Mouse (Mus musculus) layer of hippocampus, adult 9-10 months (tissue): ENCODE data around the gene Gm37240.
A peak's percentile ranks its signal among the peaks of the same experiment; 100 is the strongest.

Source experiments
- DNase-seq: peaks from one replicate; pipeline ENCODE4 v3.0.0; 2022; ENCODE audit warnings: low spot score

The Gm37240 gene

DNA sequence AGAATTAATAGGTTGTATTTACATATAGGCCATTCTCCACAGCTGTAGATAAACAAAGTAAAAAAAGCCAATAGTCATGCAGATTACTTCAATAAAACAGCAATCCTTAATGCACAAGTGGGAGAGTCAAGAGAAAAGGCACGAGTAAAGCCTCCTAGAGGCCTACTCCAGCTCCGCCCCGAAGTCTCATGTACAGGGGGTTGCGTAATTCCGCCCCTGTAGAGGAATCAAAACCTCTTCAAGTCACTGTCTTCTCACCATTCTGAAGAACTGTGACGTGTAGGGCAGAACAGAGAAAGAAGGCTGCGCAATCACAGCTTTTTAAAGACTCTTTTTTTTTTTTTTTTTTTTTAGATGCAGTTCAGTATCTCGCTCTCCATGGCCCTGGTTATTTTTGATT is 393.5 kb downstream of the Gm37240 start:
- DNase-seq = no peak

DNA sequence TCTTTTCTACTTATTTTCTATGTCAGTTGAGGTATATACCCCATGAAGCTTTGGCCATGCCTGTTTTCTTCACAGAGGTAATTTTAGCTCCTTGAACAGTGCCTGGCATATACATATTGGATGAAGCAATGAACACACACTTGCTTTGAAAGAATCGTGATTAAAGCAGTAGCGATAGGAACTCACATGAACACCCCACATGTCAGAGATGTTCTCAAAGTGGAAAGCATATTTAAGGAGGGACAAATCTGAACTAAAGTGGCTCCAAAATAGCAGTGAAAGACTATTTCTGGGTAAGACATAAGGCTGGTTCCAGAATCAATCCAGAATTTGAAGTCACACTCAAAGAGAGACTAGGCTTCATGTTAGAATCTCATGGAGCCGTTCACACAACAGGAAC is 397.1 kb downstream of the Gm37240 start:
- DNase-seq = no peak

DNA sequence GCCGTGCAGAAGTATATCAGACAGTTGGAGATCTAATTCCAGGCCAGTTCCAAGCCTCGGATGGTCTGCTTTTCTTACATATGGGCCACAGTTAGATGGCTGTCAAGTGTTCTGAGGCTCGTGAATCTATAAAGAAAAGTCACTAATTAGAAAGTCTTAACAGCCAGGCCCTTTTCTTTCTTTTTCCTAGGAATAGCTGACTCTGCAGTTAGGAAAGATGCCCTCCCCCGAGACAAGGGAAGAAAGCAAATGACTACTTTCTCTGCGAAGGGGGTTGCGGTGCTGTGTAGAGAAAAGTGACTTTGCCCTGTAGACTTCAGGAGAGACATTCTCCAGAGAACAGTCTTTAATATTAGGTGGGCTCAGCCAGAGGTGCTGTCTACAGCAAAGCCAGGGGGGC is 399.9 kb downstream of the Gm37240 start:
- no peak for DNase-seq

DNA sequence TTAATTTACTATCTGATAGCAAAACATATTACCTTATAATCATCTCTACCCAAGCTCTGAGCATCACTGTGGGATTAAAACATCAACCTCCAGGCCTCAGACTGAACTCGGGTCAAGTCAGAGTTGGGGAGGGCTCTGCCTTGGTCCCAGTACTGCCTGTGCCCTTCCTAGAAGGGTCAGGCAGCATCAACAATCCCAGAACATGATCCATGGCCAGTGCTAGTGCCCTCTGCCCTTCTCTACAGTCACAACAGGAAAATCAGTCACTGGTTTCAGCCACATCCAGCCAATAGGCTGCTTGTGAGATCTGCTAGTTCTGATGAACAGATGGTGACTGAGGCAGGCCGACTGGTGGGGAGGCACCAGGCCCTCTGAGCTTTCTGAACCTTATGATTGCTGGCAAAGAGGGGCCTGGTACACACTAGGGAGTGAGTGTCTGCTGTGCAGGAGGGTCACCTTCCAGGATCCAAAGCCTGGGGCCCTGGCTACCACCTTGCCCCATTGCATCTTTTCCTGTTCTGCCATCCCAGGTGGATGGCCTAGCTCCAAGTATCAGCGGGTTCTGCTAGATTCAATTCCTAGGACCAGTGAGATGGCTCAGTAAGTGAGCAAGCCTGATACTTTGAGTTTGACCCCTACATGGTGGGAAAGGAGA is 401.7 kb downstream of the Gm37240 start:
- DNase-seq = no peak

DNA sequence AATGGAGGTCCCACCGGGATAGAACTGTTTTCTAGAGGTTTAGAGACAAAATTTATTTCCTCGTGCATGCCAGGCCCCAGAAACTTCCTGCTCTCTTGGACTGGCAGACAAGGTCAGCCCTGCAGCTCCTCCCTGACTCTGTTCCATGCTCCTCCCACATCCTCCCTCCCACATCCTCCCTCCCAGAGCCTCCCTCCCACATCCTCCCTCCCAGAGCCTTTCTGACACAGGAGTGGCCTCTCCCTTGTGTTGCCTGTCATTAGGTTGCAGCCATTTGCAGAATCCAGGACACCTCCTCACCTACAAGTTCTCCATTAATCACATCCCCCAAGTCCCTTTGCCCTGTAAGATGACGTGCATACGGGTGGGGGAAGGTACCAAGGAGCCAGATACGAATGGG is 404.7 kb downstream of the Gm37240 start:
- no peak for DNase-seq

DNA sequence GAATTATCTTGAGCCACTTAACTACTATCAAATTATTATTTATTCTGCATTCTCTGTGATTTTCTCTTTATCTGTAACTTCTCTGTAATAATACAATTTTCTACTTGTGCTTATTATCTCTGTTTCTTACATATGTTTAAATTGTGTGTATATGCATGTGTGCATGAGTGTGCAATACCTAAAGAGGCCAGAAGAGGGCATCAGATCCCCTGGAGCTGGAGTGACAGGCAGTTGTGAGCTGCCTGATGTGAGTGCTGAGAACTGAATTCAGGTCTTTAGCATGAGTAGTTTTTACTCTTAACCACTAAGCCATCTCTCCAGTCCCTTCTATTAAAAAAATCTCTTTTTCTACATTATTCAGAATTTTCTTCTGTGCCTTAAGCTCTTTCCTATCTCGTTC is 406.7 kb downstream of the Gm37240 start:
- DNase-seq = no peak

DNA sequence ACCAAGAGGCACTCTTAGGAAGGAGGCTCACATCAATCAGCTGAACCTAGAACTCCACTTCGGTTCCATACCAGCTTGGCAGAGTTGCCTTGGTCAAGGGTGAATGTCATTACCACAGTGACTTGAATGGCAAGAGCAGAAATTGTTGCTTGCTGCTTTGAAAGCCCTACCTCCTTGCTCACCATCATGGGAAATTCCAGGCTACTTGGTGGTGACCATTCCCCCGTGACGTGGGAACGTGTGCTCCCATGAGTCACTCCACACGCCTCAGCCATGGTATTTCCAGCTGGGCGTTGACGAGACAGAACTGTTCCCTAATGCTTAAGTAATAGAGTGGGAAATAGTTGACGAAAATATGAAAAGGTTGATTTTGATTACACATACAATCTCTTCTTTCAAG is 408.6 kb downstream of the Gm37240 start:
- no peak for DNase-seq

DNA sequence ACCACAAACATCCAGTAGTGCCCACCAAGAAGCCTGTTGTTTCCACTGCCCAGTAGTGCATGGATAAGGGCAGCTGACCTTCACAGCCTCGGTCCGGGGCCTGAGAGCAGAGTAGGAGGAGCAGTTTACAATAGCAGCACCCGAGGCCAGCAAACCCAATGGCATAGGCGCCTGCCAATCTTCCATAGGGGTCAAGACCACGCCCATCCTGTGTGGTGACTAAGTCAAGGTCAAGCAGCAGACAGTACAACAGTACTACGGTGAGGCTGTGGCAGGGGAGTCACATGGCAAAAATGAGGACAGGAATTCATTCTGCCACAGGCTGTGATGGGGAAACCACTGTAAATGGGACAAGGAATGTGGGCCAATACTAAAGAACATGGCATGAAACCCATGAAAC is 417.6 kb downstream of the Gm37240 start:
- DNase-seq = no peak

DNA sequence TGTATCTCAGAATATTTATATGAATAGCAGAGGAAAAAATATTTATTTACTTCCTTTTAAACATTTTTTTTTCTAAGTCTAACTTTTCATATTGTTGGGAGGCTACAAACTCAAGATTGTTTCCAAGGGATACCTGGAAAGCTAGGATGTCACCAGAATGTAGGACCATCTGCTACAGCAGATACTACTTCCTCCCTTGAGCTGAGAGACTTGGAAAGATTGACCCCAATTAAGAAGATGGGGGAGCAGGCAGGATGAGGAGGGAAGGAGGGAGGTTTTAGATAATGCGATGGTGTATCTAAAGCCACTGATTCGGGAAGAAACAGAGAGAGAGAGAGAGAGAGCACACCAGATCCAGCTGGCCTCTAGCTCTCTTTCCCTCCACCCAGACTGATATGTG is 418.3 kb downstream of the Gm37240 start:
- no peak for DNase-seq

DNA sequence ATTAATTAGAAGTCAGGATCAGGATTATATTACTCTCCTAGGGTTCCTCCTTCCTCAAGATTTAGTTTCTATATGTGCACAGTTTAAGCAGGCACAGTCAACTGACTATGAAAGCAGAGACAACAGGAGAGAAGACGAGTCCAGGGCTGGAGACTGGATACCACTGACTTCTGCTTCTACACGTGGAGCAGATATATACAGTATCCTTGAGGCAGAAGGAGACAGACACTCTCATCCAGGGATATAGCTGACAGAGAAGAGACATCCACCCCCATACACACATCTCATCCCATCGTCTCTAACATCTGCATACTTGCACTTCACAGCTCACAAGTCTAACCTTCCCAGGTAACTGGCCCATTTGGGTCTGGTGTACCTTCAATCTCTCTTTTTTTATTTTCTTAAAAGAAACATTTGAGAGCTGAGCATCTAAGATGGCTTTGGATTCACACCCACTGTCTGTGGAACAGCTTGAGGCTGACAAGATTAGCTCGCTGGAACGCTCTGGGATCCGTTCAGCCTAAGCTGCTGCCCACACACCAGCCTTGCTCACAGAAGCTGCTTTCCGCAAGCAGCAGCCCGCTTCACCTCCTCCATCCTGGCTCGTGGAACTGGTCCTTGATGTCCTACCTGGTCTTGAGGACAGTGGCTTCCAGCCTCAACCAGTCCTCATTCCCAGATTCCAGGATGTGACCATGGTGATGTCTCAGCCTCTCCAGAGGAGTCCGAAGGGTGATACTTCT is 421.9 kb downstream of the Gm37240 start:
- DNase-seq = peak; percentile 69

DNA sequence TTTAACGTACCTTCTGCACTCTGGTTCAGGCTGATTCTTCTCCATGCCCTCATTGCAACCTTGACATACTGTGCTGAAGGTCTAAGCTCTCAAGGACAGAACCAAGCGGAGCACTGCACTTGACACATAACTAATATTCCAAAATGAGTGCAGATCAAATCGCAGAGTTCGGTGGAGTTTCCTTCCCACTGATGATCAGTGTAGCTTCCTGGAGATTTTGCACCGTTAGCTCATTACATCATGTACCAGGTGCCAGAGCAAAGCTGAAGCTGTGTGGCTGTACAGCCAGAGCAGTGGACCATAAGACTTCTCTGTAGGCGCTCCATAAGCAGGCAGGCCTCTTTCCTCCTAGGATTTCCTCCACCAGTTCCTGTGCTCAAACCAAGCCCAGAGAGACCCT is 427.3 kb downstream of the Gm37240 start:
- no peak for DNase-seq

DNA sequence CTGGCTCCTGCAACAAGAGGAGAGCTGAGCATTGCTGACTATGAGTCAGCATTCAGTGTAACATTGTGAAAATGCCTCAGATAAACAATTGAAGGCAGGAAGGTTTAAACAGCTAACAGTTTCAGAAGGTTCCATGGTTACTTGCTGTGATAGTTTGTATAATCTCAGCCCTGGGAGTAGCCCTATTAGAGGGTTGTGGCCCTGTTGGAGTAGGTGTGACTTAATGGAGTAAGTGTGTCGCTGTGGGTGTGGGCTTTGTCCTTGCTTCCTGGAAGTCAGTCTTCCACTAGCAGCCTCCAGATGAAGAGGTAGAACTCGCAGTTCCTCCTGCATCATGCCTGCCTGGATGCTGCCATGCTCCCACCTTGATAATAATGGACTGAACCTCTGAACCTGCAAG is 430.3 kb downstream of the Gm37240 start:
- no peak for DNase-seq

DNA sequence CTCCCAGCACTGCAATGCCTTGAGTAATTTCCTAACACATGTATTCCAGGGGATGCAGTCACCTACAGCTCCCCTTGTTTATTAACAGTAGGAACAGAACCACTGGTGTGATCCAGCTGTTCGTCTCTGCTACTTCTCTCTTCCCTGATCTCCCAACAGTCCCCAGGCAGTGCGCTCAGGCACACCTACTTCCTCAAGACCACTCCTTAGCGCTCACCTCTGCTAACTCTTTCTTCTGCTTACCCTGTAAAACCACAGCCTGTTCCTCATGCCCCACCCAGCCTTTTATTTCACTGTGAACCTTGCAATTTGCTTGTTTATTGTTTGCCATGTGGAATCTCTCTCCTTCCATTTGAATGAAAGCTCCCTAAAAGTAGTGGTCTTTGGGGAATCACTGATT is 431.9 kb downstream of the Gm37240 start:
- DNase-seq = no peak

DNA sequence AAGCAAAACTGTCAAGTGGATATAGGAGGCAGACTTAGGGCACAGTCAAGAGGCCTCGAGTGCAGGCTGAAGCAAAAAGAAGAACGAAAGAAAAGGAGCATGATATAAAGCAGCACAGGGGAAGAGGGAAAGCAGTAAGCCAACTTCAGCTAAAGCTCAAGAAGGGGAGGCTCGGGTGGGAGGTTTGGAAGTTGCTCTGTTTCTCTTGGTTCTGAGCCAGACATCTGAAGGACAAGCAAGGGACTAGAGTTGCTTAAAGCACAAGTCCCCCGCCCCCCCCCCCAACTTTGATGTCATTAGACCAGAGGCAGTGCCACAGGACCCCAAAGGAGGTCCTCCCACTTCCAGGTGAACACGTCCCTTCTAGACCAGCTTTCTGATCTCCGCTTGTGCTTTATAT is 433.3 kb downstream of the Gm37240 start:
- DNase-seq = no peak

DNA sequence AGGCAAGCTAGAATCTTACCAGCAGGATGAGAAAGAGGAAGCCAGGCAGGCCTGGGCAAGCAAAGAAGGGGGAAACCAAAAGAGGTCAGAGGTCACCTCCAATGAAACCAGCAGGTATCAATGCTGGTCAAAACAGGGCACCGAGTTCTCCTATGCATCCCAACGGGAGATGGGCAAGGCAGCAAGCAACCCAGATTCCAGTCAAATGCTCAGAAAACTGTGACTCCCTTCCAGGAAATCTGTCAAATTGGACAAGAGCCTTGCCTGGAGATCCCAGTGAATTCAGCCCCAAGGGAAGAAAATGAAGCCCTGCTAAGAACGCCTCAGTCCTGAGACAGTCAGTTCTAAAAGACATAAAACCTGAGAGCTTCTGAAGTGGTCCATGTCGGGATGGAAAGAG is 437.9 kb downstream of the Gm37240 start:
- DNase-seq = no peak

DNA sequence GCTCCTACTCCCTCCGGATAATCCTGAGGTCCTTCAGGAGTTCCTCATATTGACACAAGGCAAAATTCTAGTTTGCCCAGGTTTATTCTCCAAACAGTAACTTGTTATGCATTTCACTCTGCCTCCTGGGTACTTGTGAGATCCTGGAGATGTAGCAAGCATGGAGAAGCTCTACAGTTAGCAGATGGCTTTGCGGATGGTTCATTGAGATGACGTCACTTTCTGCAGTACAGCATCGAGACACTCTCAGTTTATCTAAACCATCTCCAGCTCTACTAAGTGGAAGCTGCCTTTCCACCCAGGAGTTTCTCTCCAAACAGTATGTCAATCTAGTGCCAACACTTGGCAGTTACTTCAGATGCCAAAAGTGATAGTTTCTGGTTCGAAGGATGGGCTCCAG is 444.5 kb downstream of the Gm37240 start:
- no peak for DNase-seq

DNA sequence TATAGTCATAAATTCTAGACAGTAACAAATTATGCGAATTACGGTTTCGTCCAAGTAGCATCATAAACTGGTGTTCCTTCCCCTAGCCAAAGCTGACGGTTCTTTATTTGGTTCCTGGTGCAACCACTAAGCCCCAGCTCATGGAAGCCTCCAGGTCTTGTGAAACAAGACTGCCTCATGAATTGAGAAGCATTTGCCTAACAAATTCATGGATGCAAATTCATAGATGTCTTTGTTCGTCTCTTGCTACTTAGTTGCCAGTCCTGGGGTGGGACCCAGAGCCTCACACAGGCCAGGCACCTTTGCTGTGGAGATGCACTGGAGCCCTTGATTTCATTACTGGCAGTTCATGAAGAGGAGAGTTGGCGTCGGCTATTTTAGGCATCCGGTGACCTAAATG is 445.1 kb downstream of the Gm37240 start:
- no peak for DNase-seq

DNA sequence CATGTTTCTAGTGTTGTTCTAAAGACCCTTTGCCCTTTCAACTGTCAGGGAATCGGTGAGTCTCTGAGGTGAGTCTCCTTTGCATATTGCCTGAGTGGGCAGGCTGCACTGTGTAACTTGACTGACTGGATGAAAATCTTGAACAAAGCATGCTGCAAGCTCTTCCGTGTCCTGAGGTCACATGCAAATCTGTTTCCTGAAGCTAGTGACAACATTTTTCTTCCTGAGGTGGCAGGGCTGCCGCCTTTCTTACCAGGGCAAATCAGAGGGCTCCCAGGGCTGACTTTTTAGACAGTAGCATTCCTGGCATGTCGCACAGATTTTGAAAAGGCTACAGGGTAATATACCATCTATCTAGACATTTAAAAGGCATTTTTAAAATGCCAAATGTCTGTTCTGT is 451.9 kb downstream of the Gm37240 start:
- no peak for DNase-seq

DNA sequence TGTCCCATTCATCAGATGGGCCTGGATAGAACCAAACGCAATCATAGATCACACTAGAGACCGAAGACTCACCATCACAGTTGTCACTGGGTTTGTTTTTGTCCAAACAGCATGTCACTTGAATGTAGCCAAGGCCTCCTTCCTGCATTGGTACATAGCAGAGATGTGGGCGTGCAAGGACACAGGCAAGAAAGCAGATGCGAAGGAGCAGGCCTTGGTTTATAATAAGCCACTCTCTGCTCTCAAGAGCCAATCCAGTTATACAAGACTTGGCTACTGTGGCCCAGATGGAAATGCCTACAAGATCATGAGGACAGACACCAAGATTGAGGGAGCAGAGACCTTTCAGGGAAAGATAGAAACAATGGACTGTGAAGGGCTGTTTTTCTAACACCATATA is 456.1 kb downstream of the Gm37240 start:
- no peak for DNase-seq

DNA sequence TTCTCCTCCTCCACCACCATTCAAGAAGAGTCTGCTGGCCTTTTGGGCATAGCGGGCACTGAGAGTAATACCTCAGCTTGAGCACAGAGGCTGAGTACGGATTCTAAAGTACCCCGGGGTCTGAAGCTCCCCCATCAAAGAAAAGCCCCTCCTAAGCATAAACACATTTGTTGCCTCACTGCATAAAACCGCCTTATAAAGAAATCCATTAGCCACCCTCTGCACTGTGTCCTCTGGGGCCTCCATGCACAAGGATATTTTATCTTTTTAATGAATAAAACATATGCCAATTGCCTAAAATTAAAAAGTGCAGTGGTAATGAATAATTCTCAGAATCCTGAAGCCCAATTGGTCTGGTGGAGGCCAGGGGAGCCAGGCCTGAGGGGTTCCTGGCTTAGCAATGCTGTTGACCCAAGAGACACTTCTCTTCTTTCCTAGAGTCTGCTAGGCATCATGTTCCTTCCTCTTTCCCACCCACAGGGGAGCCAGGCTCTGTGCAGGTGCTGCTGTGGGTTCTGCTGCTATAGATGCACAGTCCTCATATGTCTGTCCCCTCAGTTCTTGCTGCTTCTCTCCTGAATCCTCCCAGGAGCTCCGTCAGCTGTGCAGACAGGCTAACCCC is 463.8 kb downstream of the Gm37240 start:
- DNase-seq = no peak

DNA sequence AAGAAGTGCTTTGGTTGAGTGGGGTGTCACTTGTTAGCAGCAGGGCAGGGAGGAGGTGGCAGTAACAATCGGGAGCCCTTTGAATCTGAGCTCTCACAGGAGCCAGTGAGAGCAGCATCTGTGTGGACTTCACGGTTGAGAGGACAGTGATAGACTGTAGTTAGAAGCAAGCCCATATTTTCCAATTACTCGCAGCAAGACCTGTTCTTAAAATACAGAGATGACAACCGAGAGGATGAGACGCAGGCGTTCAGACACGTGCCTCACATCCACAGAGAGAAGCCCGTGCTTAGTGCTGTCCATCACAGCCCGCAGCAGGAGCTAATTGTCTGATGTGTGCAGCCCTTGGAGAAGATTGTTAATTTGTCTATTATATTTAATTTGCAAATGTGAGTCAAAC is 465.9 kb downstream of the Gm37240 start:
- no peak for DNase-seq

DNA sequence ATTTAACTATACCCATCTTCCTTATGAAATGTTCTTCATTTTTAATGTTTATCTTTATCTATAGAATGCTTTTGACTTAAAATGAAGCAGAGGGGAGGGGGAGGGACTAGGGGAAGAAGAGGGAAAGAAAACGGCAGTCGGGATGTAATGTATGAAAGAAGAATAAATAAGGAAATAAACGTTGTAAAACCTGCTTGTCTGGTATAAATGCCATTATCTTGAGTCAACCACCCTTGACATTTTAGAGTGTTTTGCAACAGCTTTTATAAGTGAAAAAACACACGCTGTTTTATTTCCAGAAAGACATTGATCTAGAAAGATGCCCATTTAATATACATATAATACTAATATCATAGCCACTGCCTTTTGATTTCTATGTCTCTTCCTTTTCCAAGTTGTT is 469.7 kb downstream of the Gm37240 start:
- no peak for DNase-seq

DNA sequence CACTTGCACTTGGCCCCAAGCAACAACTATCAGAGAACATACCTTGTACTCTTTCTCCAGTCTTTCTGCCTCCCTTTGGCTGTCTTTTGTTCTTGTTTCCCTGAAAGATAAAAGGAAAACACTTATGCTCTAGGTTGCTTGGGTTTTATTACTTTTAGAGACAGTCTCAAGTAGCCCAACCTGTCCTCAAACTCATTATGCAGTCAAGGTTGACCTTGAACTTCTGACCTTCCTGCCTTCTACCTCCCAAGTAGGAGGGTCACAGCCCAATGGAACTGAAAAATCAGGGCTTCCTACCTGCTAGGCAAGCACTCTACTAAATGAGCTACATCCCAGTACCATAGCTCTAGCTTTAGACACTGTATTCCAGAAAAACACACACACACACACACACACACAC is 488.5 kb downstream of the Gm37240 start:
- no peak for DNase-seq

DNA sequence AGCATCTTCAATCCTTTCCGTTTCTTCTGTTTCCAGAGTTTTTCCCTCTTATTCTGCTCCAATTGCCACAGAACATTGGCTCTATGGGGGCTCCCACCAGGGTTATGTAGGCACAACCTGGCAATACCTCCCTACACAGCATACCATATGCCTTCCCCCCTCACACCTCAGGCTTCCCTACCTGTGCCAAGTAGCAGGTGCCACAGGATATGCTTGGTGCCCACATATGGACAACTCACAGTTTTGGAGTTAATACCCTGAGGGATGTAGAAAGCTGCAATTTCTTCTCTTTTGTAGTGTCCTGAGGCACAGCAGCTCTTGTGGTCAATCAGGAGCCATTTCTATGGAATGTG is 488.9 kb downstream of the Gm37240 start:
- no peak for DNase-seq
